Mouse (Mus musculus): ENCODE results near the gene Slc25a45. TPM values are rescaled to one million over a fixed set of nuclear protein-coding genes. Genes with fewer than 3 reads are reported as not detected.
A peak's percentile ranks its signal among the peaks of the same experiment; 100 is the strongest.

Gene Slc25a45
- polyA plus RNA-seq, 1 experiment: 0.48 TPM

DNA sequence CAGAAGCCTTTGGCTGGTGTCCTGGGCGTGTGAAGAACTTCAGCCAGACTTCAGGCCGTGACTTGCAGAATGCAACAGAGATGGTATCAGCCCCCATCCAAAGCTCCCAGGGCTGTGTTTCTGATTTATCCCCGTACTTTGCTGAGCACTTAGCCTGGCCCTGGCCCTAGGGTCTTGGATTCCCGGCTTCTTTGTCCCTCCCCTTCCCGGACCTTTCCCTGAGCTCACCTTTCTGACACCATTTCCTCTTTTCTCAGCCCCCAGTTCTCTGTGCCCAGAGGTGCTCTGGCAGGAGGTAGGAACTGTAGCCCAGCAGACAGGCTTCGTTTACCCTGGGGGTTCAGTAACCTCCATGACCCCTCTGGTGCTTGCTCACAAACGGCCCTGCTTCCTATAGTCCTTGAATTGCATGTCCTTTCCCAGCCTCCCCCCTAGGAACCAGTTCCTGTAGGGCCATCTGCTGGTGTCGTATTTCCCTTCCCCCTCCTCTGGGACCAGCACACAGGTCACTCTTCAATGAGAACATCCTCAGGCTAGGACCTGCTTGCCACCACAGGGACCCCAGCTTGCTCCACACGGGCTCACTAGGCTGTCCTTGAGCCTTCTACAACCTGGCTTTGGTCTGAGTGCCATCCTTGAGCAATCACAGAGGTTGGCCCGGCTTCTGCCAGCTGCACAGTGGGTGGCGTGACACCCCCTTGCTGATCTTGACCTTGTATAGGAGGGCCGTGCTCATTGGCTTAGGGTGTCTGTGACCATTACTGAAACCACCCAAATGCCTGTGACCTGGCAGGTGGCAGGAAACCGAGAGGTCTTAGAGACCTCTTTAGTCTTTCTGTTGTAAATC is 28.6 kb upstream of the Slc25a45 start:
- H3K4me1 ChIP-seq (ENCODE audit: control insufficient read depth, insufficient read depth, low read length): no peaks in the 10 kb centered on the region
- H3K9me3 ChIP-seq (replicated peaks; ENCODE audit: control insufficient read depth, insufficient read depth, low read length, poor library complexity, severe bottlenecking): no peaks in the 10 kb centered on the region
- H3K9ac ChIP-seq (ENCODE audit: low read depth, poor library complexity, severe bottlenecking): peak overlapping the region; percentile 68
- TF ChIP-seq CTCF (IDR thresholded peaks at IDR 0.05; ENCODE audit: low read depth, low read length): no peak
- peak; percentile 99 for TF ChIP-seq EP300 (IDR thresholded peaks at IDR 0.05; ENCODE audit: insufficient read depth, low read depth, low read length)
- H3K27ac ChIP-seq (ENCODE audit: insufficient read depth, low read length): peak overlapping the region; percentile 98
- no peaks in the 10 kb centered on the region for H3K36me3 ChIP-seq (ENCODE audit: control insufficient read depth, insufficient read depth, low read length, poor library complexity, severe bottlenecking)
- H3K27me3 ChIP-seq (ENCODE audit: control insufficient read depth, insufficient read depth, low read length, poor library complexity, severe bottlenecking): no peaks in the 10 kb centered on the region
- H3K4me3 ChIP-seq (ENCODE audit: low read depth, low read length): peak overlapping the region; percentile 64

DNA sequence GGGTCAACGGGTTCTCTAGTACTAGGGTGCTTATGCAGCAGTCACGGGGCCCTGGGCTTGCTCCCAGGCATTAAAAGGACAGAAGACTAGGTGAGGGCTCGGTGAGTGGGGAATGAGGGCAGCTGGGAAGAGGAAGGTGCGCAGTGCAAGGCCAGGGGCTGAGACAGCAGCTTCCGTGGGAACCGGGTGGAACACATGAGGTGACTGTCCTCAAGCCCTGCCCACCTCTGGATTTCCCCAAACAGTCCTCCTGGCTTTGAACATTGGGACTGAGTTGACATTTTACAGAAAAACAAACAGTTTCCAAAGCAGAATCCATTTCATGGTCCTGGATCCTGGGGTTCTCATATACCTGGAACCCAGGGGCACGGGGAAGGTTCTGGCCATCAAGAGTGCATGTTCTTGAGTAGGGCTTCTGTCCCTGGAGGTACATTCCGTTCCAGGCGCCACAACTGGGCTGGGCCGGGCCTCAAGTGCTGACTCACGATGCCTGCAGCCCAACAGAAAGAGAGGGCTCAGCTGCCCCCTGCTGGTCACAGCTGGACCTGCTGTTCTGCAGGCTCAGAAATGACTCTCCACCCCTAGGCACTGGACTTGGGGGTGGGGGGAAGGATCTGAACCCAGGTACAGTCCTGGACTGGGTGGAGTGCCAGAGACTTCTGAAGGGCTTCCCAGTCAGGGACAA is 27.6 kb upstream of the Slc25a45 start:
- Histone ChIP-seq H3K4me3 (ENCODE audit: low read depth, low read length) (peak overlapping the region; percentile 19), H3K36me3 (ENCODE audit: control insufficient read depth, insufficient read depth, low read length, poor library complexity, severe bottlenecking) (no peaks in the 10 kb centered on the region), H3K27me3 (ENCODE audit: control insufficient read depth, insufficient read depth, low read length, poor library complexity, severe bottlenecking) (no peaks in the 10 kb centered on the region), H3K9me3 (replicated peaks; ENCODE audit: control insufficient read depth, insufficient read depth, low read length, poor library complexity, severe bottlenecking) (no peaks in the 10 kb centered on the region), H3K4me1 (ENCODE audit: control insufficient read depth, insufficient read depth, low read length) (no peaks in the 10 kb centered on the region), H3K27ac (ENCODE audit: insufficient read depth, low read length) (peak overlapping the region; percentile 98), H3K9ac (ENCODE audit: low read depth, poor library complexity, severe bottlenecking) (peak overlapping the region; percentile 68)
- TF ChIP-seq EP300 (IDR thresholded peaks at IDR 0.05; ENCODE audit: insufficient read depth, low read depth, low read length): peak; percentile 98
- TF ChIP-seq CTCF (IDR thresholded peaks at IDR 0.05; ENCODE audit: low read depth, low read length): peak; percentile 94
- no peak for TF ChIP-seq POLR2A (IDR thresholded peaks at IDR 0.05; ENCODE audit: insufficient read depth, low read length)

DNA sequence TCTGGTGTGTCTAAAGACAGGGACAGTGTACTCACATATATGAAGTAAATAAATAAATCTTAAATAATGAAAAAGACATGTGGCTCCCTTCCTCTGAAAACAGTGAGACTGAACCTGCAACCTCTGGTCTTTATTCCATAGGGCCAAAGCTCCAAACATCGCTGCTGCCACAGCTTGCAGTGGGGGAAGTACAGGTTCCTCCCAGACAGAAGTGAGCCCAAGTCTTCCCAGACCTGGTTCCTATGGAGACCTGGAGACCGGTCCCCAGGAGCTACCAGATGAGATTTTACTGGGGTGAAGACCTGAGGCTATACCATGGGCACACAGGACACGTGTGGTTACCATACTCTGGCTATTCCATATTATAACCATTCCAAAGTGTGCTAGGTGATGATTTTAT is 26.7 kb upstream of the Slc25a45 start:
- TF ChIP-seq CTCF (IDR thresholded peaks at IDR 0.05; ENCODE audit: low read depth, low read length): no peak
- Histone ChIP-seq H3K9me3 (replicated peaks; ENCODE audit: control insufficient read depth, insufficient read depth, low read length, poor library complexity, severe bottlenecking) (no peaks in the 10 kb centered on the region), H3K36me3 (ENCODE audit: control insufficient read depth, insufficient read depth, low read length, poor library complexity, severe bottlenecking) (no peaks in the 10 kb centered on the region), H3K27ac (ENCODE audit: insufficient read depth, low read length) (peak overlapping the region; percentile 66; the same call in 1 of the 2 replicates), H3K27me3 (ENCODE audit: control insufficient read depth, insufficient read depth, low read length, poor library complexity, severe bottlenecking) (no peaks in the 10 kb centered on the region), H3K4me3 (ENCODE audit: low read depth, low read length) (no peak overlapping the region), H3K9ac (ENCODE audit: low read depth, poor library complexity, severe bottlenecking) (peak overlapping the region; percentile 48), H3K4me1 (ENCODE audit: control insufficient read depth, insufficient read depth, low read length) (no peaks in the 10 kb centered on the region)

DNA sequence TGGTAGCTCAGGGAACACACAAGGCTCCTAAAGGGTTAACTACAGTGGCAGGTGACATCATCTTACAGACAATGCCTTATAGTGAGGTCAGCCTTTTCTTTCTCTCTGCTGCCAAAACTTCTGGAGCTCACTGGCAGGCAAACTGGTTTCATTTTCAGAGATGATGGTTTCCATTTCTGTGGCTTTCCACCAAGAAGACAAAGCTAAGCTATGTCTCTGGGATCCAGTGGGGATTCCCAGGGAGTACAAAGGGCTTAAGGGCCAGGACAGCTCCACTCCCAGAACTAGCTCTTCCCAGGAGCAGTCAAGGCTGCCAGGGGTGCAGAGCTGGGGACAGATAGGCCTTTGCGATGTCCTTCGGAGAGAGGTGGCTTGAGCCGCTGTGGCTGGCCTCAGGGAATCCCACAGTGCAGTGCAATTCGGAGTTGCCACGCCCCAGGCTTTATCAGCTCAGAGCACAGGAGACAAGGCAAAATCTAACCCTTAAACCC is 26.1 kb upstream of the Slc25a45 start:
- Histone ChIP-seq H3K9me3 (replicated peaks; ENCODE audit: control insufficient read depth, insufficient read depth, low read length, poor library complexity, severe bottlenecking) (no peaks in the 10 kb centered on the region), H3K4me3 (ENCODE audit: low read depth, low read length) (no peak overlapping the region), H3K27me3 (ENCODE audit: control insufficient read depth, insufficient read depth, low read length, poor library complexity, severe bottlenecking) (no peaks in the 10 kb centered on the region), H3K36me3 (ENCODE audit: control insufficient read depth, insufficient read depth, low read length, poor library complexity, severe bottlenecking) (peaks cover 4% of the 10 kb centered on the region; the same call in 1 of the 2 replicates), H3K4me1 (ENCODE audit: control insufficient read depth, insufficient read depth, low read length) (no peaks in the 10 kb centered on the region), H3K9ac (ENCODE audit: low read depth, poor library complexity, severe bottlenecking) (no peak overlapping the region), H3K27ac (ENCODE audit: insufficient read depth, low read length) (peak overlapping the region; percentile 57)
- no peak for TF ChIP-seq EP300 (IDR thresholded peaks at IDR 0.05; ENCODE audit: insufficient read depth, low read depth, low read length)
- no peak for TF ChIP-seq POLR2A (IDR thresholded peaks at IDR 0.05; ENCODE audit: insufficient read depth, low read length)
- no peak for TF ChIP-seq CTCF (IDR thresholded peaks at IDR 0.05; ENCODE audit: low read depth, low read length)

DNA sequence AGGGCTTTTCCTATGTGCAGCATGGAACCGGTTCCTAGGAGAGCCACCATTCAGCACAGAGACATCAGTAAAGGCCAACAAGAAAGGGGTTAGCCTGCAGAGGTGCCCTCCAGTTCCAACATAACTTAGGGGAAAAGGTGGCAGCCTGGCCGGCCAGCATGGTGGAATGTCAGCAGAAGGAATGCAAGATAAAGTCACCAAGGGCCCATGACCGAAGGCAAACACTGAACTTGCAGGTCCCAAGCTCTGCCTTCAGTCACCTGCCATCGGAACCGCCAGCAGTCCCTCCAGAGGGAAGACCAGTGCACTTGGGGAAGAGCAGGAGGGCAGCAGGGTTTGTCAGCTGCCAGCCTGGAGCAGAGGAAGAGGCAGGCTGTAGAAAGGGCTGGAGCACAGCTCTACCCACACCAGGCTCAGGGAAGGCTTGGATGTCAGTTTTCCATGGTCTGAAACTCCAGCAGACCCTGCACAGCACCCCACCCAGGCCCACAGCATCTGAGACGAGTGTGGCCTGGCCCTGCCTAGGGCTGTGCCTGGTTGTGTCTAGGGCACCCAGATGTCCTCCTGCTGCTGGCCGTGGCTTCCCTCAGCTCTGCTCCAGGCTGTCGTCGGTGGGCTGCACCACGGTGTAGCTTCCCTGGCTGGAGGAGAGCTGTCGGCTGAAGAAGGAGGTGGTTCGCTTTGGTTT is 25.4 kb upstream of the Slc25a45 start:
- H3K27ac ChIP-seq (ENCODE audit: insufficient read depth, low read length): peak overlapping the region; percentile 57
- H3K27me3 ChIP-seq (ENCODE audit: control insufficient read depth, insufficient read depth, low read length, poor library complexity, severe bottlenecking): no peaks in the 10 kb centered on the region
- H3K4me1 ChIP-seq (ENCODE audit: control insufficient read depth, insufficient read depth, low read length): no peaks in the 10 kb centered on the region
- H3K9me3 ChIP-seq (replicated peaks; ENCODE audit: control insufficient read depth, insufficient read depth, low read length, poor library complexity, severe bottlenecking): no peaks in the 10 kb centered on the region
- H3K9ac ChIP-seq (ENCODE audit: low read depth, poor library complexity, severe bottlenecking): no peak overlapping the region
- no peak for TF ChIP-seq CTCF (IDR thresholded peaks at IDR 0.05; ENCODE audit: low read depth, low read length)
- no peak for TF ChIP-seq EP300 (IDR thresholded peaks at IDR 0.05; ENCODE audit: insufficient read depth, low read depth, low read length)
- TF ChIP-seq POLR2A (IDR thresholded peaks at IDR 0.05; ENCODE audit: insufficient read depth, low read length): no peak
- H3K4me3 ChIP-seq (ENCODE audit: low read depth, low read length): no peak overlapping the region
- peaks cover 4% of the 10 kb centered on the region; the same call in 1 of the 2 replicates for H3K36me3 ChIP-seq (ENCODE audit: control insufficient read depth, insufficient read depth, low read length, poor library complexity, severe bottlenecking)
